Mouse (Mus musculus): Measurements from ENCODE around the gene Coa5.

GRCm38 (mm10) chr1:37396481-37396880 is 33.4 kb downstream of the Coa5 start:
- no peak for TF ChIP-seq TCF12 (IDR thresholded peaks at IDR 0.05; ENCODE audit: low read depth, low read length)
- TF ChIP-seq CTCF (IDR thresholded peaks at IDR 0.05 in 2 of 3, conservative IDR thresholded peaks at IDR 0.05 in 1 of 3; ENCODE audit: control insufficient read depth in 1 of 3, insufficient read depth in 1 of 3, low read depth in 2 of 3, low read length in 3 of 3, poor library complexity in 1 of 3, severe bottlenecking in 1 of 3) = no peak
- TF ChIP-seq E2F4 (IDR thresholded peaks at IDR 0.05; ENCODE audit: borderline replicate concordance, low read depth, low read length) = no peak
- TF ChIP-seq ELF1 (IDR thresholded peaks at IDR 0.05; ENCODE audit: low read depth, low read length) = no peak
- no peak for TF ChIP-seq MXI1 (IDR thresholded peaks at IDR 0.05; ENCODE audit: low read depth, low read length)
- no peak for TF ChIP-seq POLR2A (IDR thresholded peaks at IDR 0.05; ENCODE audit: control insufficient read depth in 1 of 2, insufficient read depth in 1 of 2, low read depth in 1 of 2, low read length in 2 of 2, poor library complexity in 1 of 2)
- TF ChIP-seq TBP (IDR thresholded peaks at IDR 0.05; ENCODE audit: low read depth, low read length) = no peak
- TF ChIP-seq EP300 (IDR thresholded peaks at IDR 0.05; ENCODE audit: low read depth in 1 of 2, low read length in 2 of 2) = no peak

All from MEL (cell line).